Mouse (Mus musculus) kidney, adult 2 months (tissue): ENCODE measurements at regions not wholly inside any gene's neighbourhood (a gene's known extent, or its start where the extent isn't known, plus 50 kb on each side); places are given as distances from the start of the nearest gene placed in this dataset.
A peak's percentile ranks its signal among the peaks of the same experiment; 100 is the strongest.

Source experiments
- DNase-seq: peaks from one replicate; pipeline ENCODE4 v3.0.0; 2021
- H3K27ac ChIP-seq: fragments of 200-500 bp; 2 replicates; pipeline ENCODE4 v1.5.1; 2012; ENCODE audit warnings: low read depth, low read length, control low read depth, inconsistent platforms; ENCODE audit not compliant: insufficient read depth
- H3K27me3 ChIP-seq: fragments of 200-500 bp; replicated peaks from 2 replicates; pipeline ENCODE4 v1.6.1; 2012; ENCODE audit warnings: mild to moderate bottlenecking, moderate library complexity, low read length, inconsistent platforms; ENCODE audit not compliant: control insufficient read depth, insufficient read depth
- H3K36me3 ChIP-seq: fragments of 200-500 bp; 2 replicates; pipeline ENCODE4 v1.6.1; 2012; ENCODE audit warnings: mild to moderate bottlenecking, moderate library complexity, low read length, inconsistent platforms; ENCODE audit not compliant: control insufficient read depth, insufficient read depth
- H3K4me1 ChIP-seq: fragments of 200-500 bp; 2 replicates; pipeline ENCODE4 v1.6.1; 2011; ENCODE audit warnings: low read length; ENCODE audit not compliant: control insufficient read depth, insufficient read depth
- H3K4me3 ChIP-seq: fragments of 200-500 bp; 2 replicates; pipeline ENCODE4 v1.5.1; 2011; ENCODE audit warnings: mild to moderate bottlenecking, low read depth, low read length, control low read depth; ENCODE audit not compliant: insufficient read depth
- CTCF ChIP-seq: fragments of 200-500 bp; conservative IDR thresholded peaks from 2 replicates; pipeline ENCODE4 v1.5.1; 2011; ENCODE audit warnings: low read depth, mild to moderate bottlenecking, control low read depth, low read length, moderate library complexity, mixed read lengths; ENCODE audit not compliant: insufficient read depth, insufficient read length
- POLR2A ChIP-seq: fragments of 200-500 bp; IDR thresholded peaks from one replicate; pipeline ENCODE4 v1.6.1; 2011; ENCODE audit warnings: low read depth, low read length, control low read depth
- WGBS: fragments of 180-500 bp; shearing (Covaris S2); methylation state at CpG from one replicate; pipeline ENCODE4 v1.1.7; 2018; 5-methylcytosine and 5-hydroxymethylcytosine counted together

DNA sequence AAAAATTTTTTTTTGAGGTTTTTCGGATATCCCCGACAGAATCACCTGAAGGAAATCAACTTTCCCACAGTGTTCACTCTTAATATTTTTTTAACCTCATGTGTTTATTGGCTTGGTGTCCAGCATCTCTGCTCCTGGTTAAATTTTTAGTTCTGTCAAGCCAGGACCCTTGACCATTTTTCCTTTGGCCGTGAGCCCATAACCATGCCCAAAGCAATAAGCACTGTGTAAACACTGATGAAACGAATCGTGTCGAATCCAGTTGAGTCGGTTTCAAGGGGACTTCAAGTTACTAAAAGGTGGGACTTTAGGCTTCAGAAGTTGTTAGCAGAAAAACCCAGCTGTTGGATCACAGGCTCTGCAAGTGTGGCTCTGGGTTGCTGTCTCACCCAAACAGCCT is 117.0 kb upstream of the Spdye4c start:
- 58% methylated on average over 7 of the region's 7 CpGs for WGBS
- no peaks in the 10 kb centered on the region for H3K27me3 ChIP-seq
- no peaks in the 10 kb centered on the region for H3K36me3 ChIP-seq
- DNase-seq, result no peak
- H3K4me1 ChIP-seq, result no peaks in the 10 kb centered on the region
- TF ChIP-seq CTCF, result no peak
- TF ChIP-seq POLR2A, result no peak
- H3K27ac ChIP-seq, result no peak overlapping the region
- no peak overlapping the region for H3K4me3 ChIP-seq

GRCm38 (mm10) chr2:128477242-128477641 is 113.8 kb upstream of the Spdye4c start:
- no peak for DNase-seq
- no peaks in the 10 kb centered on the region for H3K4me1 ChIP-seq
- no peak overlapping the region for H3K27ac ChIP-seq
- H3K4me3 ChIP-seq, result no peak overlapping the region
- H3K27me3 ChIP-seq, result no peaks in the 10 kb centered on the region
- TF ChIP-seq POLR2A, result no peak
- TF ChIP-seq CTCF, result no peak
- WGBS, result 69% methylated on average over 2 of the region's 2 CpGs
- no peaks in the 10 kb centered on the region for H3K36me3 ChIP-seq

GRCm38 (mm10) chr2:128491217-128491877 is 99.7 kb upstream of the Spdye4c start:
- WGBS, result 51% methylated on average over 7 of the region's 7 CpGs
- DNase-seq, result peak; percentile 14
- Histone ChIP-seq H3K27ac (no peak overlapping the region), H3K4me3 (no peak overlapping the region), H3K27me3 (no peaks in the 10 kb centered on the region), H3K4me1 (no peaks in the 10 kb centered on the region), H3K36me3 (no peaks in the 10 kb centered on the region)
- TF ChIP-seq CTCF, result no peak
- TF ChIP-seq POLR2A, result no peak

GRCm38 (mm10) chr2:128493871-128494270 is 97.1 kb upstream of the Spdye4c start:
- Histone ChIP-seq H3K27ac (no peak overlapping the region), H3K4me3 (no peak overlapping the region), H3K27me3 (no peaks in the 10 kb centered on the region), H3K36me3 (no peaks in the 10 kb centered on the region), H3K4me1 (no peaks in the 10 kb centered on the region)
- WGBS, result 88% methylated on average over 5 of the region's 5 CpGs
- DNase-seq, result no peak
- TF ChIP-seq POLR2A, result no peak
- TF ChIP-seq CTCF, result no peak

GRCm38 (mm10) chr2:128497891-128498290 is 93.1 kb upstream of the Spdye4c start:
- H3K27ac ChIP-seq, result no peak overlapping the region
- H3K4me3 ChIP-seq, result no peak overlapping the region
- no peak for DNase-seq
- H3K27me3 ChIP-seq, result no peaks in the 10 kb centered on the region
- H3K36me3 ChIP-seq, result no peaks in the 10 kb centered on the region
- TF ChIP-seq POLR2A, result no peak
- no peak for TF ChIP-seq CTCF
- no peaks in the 10 kb centered on the region for H3K4me1 ChIP-seq
- WGBS, result 63% methylated on average over 3 of the region's 3 CpGs

GRCm38 (mm10) chr2:128498611-128499010 is 92.4 kb upstream of the Spdye4c start:
- H3K4me3 ChIP-seq, result no peak overlapping the region
- 66% methylated on average over 5 of the region's 5 CpGs for WGBS
- DNase-seq, result no peak
- H3K27me3 ChIP-seq, result no peaks in the 10 kb centered on the region
- no peaks in the 10 kb centered on the region for H3K36me3 ChIP-seq
- no peak overlapping the region for H3K27ac ChIP-seq
- TF ChIP-seq POLR2A (no peak), CTCF (no peak)
- H3K4me1 ChIP-seq, result no peaks in the 10 kb centered on the region

DNA sequence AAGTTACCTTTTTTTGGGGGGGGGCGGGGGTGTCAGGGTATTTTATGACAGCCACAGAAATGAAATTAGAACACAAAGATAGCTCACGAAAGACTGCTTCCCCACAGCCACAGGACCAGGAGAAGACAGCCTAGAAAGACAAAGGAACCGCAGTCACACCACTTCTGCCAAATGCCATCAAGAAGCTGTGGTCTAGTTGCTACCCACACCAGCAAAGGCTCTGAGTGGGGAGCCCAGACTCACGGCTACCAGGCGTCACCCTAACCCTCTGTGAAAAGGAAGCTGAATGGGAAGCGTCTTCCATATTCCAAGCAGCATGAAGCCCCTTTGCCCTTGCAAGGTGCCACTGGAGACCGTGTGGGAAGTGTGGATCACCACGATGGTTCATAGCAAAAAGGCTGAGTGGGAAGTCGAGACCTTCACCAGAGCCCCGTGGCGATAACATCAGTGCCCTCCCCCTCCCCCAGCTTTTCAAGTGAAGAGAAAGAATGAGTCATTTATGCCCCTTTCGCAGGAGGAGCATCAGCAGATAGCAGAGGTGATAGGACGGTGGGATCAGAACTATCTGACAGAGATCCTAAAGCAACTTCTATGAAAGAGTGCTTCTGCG is 91.3 kb upstream of the Spdye4c start:
- Histone ChIP-seq H3K4me3 (no peak overlapping the region), H3K36me3 (no peaks in the 10 kb centered on the region), H3K27ac (no peak overlapping the region), H3K27me3 (no peaks in the 10 kb centered on the region), H3K4me1 (no peaks in the 10 kb centered on the region)
- no peak for DNase-seq
- TF ChIP-seq CTCF, result no peak
- no peak for TF ChIP-seq POLR2A
- WGBS, result 86% methylated on average over 14 of the region's 14 CpGs
